Mouse (Mus musculus) ES-E14 (cell line): ENCODE measurements around the gene Cdkn3. TPM values are rescaled to one million over a fixed set of nuclear protein-coding genes. Genes with fewer than 3 reads are reported as not detected.
A peak's percentile ranks its signal among the peaks of the same experiment; 100 is the strongest.
"Not testable (repeated sequence)": the region's sequence is repeated elsewhere in the genome, so short reads cannot be mapped to it uniquely, and the experiment has no call there.

ENCODE experiments used
- DNase-seq: peaks from one replicate; pipeline ENCODE4 v3.0.0-alpha.2; 2013; ENCODE audit warnings: low read depth, low spot score
- H3K27ac ChIP-seq: 2 replicates; pipeline ENCODE4 v1.5.1; 2012; ENCODE audit warnings: low read depth, mild to moderate bottlenecking, low read length, moderate library complexity, mixed read lengths; ENCODE audit not compliant: poor library complexity, insufficient read depth, severe bottlenecking
- H3K36me3 ChIP-seq: 2 replicates; pipeline ENCODE4 v1.6.1; 2012; ENCODE audit warnings: mild to moderate bottlenecking, low read length, moderate library complexity, mixed read lengths; ENCODE audit not compliant: control insufficient read depth, poor library complexity, insufficient read depth, severe bottlenecking
- H3K4me1 ChIP-seq, 2 experiments: fragments of 150-350 bp in 1 of 2; sonication (generic) in 1 of 2; 2 replicates each; pipeline ENCODE4 v1.6.1; 2012; ENCODE audit warnings: low read length in 2 of 2, mild to moderate bottlenecking in 1 of 2, mixed read lengths in 1 of 2; ENCODE audit not compliant: control insufficient read depth in 2 of 2, insufficient read depth in 2 of 2, poor library complexity in 1 of 2
- H3K4me3 ChIP-seq, 2 experiments: fragments of 150-350 bp in 1 of 2; sonication (generic) in 1 of 2; 2 replicates each; pipeline ENCODE4 v1.5.1; 2012; ENCODE audit warnings: low read length in 2 of 2, low read depth in 1 of 2, mild to moderate bottlenecking in 1 of 2, mixed read lengths in 1 of 2; ENCODE audit not compliant: insufficient read depth in 1 of 2, poor library complexity in 1 of 2, severe bottlenecking in 1 of 2
- H3K9ac ChIP-seq: 2 replicates; pipeline ENCODE4 v1.6.1; 2012; ENCODE audit warnings: low read depth, mild to moderate bottlenecking, low read length, mixed read lengths; ENCODE audit not compliant: poor library complexity, insufficient read depth, severe bottlenecking
- H3K9me3 ChIP-seq: fragments of 150-350 bp; sonication (generic); 2 replicates; pipeline ENCODE4 v1.6.1; 2012; ENCODE audit warnings: low read depth, mild to moderate bottlenecking, low read length; ENCODE audit not compliant: control insufficient read depth, insufficient read depth
- CHD2 ChIP-seq: IDR thresholded peaks from 2 replicates; pipeline ENCODE4 v1.6.1; 2014; ENCODE audit warnings: mild to moderate bottlenecking, low read depth, low read length, inconsistent platforms
- HCFC1 ChIP-seq: IDR thresholded peaks from 2 replicates; pipeline ENCODE4 v1.6.1; 2012; ENCODE audit warnings: low read length, inconsistent platforms, borderline replicate concordance; ENCODE audit not compliant: insufficient read depth
- MAFK ChIP-seq: IDR thresholded peaks from 2 replicates; pipeline ENCODE4 v1.6.1; 2014; ENCODE audit warnings: mild to moderate bottlenecking, low read depth, low read length, inconsistent platforms; ENCODE audit not compliant: insufficient read depth
- ZC3H11A ChIP-seq: IDR thresholded peaks from 2 replicates; pipeline ENCODE4 v1.6.1; 2012; ENCODE audit warnings: low read depth, mild to moderate bottlenecking, inconsistent platforms, low read length, borderline replicate concordance
- ZNF384 ChIP-seq: IDR thresholded peaks from 2 replicates; pipeline ENCODE4 v1.6.1; 2012; ENCODE audit warnings: low read depth, low read length, inconsistent platforms
- in situ Hi-C, 2 experiments: fragments of 600-800 bp; cut with MboI; formaldehyde crosslinking; loops; one replicate each; pipeline ENCODE4 v1.15.1; 2025; ENCODE audit warnings: low sequenced_read_pairs in 2 of 2, inconsistent platforms in 1 of 2; ENCODE audit not compliant: unreplicated experiment in 2 of 2
- total RNA-seq: library from RNA; depleted of rRNA; stranded (reverse); fragments of 300-350 nt; gene quantifications from 2 replicates; pipeline ENCODE4 v1.2.3, GENCODE M21; 2012

Gene Cdkn3
- total RNA-seq, 1 experiment = 7.2 TPM

DNA sequence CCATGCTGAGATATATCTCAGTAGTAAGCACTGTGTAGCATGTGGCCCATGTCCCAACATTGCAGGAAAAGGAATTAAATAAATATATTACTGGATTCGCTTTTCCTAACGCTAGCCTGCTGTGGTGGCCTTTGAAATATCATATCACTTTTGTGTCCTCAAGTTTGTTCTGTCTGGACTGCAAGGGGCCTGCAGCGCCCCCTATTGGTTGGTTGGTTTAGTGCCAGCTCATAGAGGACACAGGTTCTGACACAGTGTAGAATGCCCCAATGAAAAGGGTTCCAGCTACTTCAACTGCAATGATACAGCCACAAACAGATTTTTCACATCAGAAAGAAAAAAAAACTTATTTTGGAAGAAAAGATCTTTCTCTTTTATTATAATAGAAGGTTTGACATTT, 34.6 kb upstream of the Cdkn3 start:
- in situ Hi-C loops = no loop called here
- H3K4me3 ChIP-seq = no peak overlapping the region
- no peak overlapping the region for H3K27ac ChIP-seq
- no peaks in the 10 kb centered on the region for H3K9me3 ChIP-seq
- TF ChIP-seq MAFK (no peak), ZNF384 (no peak), HCFC1 (no peak), CHD2 (no peak), ZC3H11A (no peak)
- peak; percentile 43 for DNase-seq
- H3K4me1 ChIP-seq = no peaks in the 10 kb centered on the region
- H3K36me3 ChIP-seq = no peaks in the 10 kb centered on the region
- H3K9ac ChIP-seq = no peak overlapping the region

DNA sequence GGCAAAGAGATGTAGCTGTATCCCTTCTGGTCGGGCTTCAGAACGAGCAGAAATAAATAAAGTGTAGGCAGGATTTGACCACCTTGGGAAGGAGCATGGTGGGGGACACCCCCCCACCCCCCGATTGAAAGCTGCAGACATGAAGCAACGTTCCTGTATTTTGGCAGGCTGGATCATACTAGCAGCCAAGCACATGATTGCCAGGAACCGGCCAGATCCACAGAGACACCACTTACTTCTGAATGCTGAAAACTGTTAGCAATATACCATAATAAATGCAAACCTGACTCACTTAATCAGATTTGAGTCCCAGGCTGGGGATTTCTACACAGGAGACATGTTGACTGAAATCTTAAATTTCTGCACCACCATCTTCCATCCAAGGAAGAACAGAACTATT, 26.1 kb upstream of the Cdkn3 start:
- no peak for DNase-seq

DNA sequence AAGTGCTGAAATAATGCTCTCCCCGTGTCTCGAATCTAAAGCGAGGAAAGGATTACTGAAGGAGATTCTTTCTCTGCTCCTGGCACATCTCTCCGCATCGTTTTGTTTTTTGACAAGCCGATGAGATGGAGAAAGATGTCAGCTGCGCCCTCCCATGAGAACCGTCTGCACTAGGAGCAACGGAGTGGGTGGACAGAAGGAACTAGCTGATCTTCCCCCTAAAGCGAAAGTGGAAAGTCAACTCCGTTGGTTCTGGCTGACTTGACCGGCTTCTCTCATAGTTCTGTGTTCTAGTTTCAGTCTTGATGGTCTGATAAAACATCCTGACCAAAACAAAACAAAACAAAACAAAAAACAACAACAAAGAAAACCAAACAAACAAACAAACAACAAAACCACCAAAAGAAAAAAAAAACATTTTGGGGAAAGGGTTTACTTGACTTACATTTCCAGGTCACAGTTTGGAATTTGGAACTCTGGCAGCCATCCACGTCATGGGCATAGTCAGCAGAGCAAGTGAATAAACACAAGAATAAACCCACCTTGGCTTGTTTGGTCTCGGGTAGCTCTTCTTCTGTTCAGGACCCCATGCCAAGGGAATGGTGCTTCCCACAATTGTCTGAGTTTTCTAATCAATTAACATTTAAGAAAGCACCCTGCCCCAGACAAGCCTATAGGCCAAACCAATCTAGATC, 25.4 kb upstream of the Cdkn3 start:
- in situ Hi-C loops = no loop called here
- no peak overlapping the region for H3K27ac ChIP-seq
- H3K9ac ChIP-seq = no peak overlapping the region
- H3K9me3 ChIP-seq = no peaks in the 10 kb centered on the region
- no peak for TF ChIP-seq CHD2
- no peak for TF ChIP-seq ZNF384
- no peak for TF ChIP-seq MAFK
- no peak for TF ChIP-seq ZC3H11A
- no peak for TF ChIP-seq HCFC1
- no peaks in the 10 kb centered on the region for H3K4me1 ChIP-seq
- H3K4me3 ChIP-seq = no peak overlapping the region
- no peaks in the 10 kb centered on the region for H3K36me3 ChIP-seq
- DNase-seq = no peak

More for the DNA sequence above, 26.1 kb upstream of the Cdkn3 start:
- in situ Hi-C loops = no loop called here
- Histone ChIP-seq H3K9ac (no peak overlapping the region), H3K36me3 (no peaks in the 10 kb centered on the region), H3K4me1 (no peaks in the 10 kb centered on the region), H3K4me3 (no peak overlapping the region), H3K9me3 (no peaks in the 10 kb centered on the region), H3K27ac (no peak overlapping the region)
- TF ChIP-seq ZC3H11A (no peak), HCFC1 (no peak), ZNF384 (no peak), CHD2 (no peak), MAFK (no peak)

DNA sequence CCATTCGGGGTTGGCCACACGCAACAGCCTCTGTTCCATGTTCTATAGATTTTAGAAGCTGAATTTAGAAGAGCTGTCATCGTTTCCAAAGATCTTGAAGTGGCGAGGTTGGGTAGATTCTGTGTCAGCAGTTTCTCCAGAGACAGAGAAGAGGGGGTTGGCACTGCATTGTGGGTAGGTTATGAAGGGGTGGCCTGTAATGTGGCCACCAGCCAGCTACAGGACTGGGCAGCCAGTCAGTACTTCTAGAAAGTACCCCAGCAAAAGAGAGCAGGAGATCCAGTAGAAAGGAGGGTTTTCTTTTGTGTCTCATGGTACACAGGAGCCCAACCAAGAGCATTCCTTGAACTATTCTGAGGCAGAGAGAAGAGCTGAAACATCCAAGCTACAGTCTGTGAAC, 24.0 kb upstream of the Cdkn3 start:
- TF ChIP-seq HCFC1 (no peak), MAFK (no peak), CHD2 (no peak), ZC3H11A (no peak)
- Histone ChIP-seq H3K4me1 (no peaks in the 10 kb centered on the region), H3K9ac (no peak overlapping the region), H3K9me3 (no peaks in the 10 kb centered on the region), H3K27ac (no peak overlapping the region), H3K4me3 (no peak overlapping the region), H3K36me3 (no peaks in the 10 kb centered on the region)
- DNase-seq = no peak
- in situ Hi-C loops = no loop called here

DNA sequence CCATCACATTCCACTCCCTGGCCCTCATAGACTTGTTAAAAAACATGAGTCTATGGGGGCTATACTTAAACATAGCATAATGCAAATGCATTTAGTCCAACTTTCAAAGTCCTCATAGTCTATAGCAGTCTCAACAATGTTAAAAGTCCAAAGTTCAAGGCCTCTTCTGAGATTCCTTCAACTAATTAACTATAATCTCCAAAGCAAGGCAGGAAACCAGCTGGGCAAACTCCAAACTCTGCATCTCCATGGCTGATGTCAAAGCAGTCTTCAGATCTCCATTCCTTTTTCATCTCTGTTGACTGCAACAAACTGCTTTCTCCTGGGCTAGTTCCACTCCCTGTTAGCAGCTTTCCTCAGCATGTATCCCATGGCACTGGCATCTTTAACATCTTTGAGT, 23.0 kb upstream of the Cdkn3 start:
- DNase-seq, in situ Hi-C loops, H3K4me1 ChIP-seq, H3K27ac ChIP-seq, H3K9me3 ChIP-seq, H3K9ac ChIP-seq, H3K36me3 ChIP-seq, H3K4me3 ChIP-seq: not testable (repeated sequence)
